Mouse (Mus musculus) brain, embryonic 14.5 days (tissue): ENCODE data around the gene Yy1.

Experiments used
- CTCF ChIP-seq: fragments of 200-500 bp; IDR thresholded peaks from 2 replicates; pipeline ENCODE4 v1.5.1; 2012; ENCODE audit warnings: inconsistent platforms, mild to moderate bottlenecking, moderate library complexity, borderline replicate concordance; ENCODE audit not compliant: insufficient read depth, insufficient read length; ENCODE audit errors: extremely low read depth
- POLR2A ChIP-seq: fragments of 200-500 bp; IDR thresholded peaks from 2 replicates; pipeline ENCODE4 v1.6.1; 2012; ENCODE audit warnings: mild to moderate bottlenecking, inconsistent platforms, borderline replicate concordance; ENCODE audit not compliant: poor library complexity, insufficient read depth, insufficient read length, severe bottlenecking; ENCODE audit errors: extremely low read depth

GRCm38 (mm10) chr12:108826958-108827535 is 34.3 kb downstream of the Yy1 start:
- TF ChIP-seq POLR2A (no peak), CTCF (no peak)
